Mouse (Mus musculus) ES-E14 (cell line): ENCODE data around the gene Lingo3. TPM values are rescaled to one million over a fixed set of nuclear protein-coding genes. Genes with fewer than 3 reads are reported as not detected.

Experiments used
- DNase-seq: peaks from one replicate; pipeline ENCODE4 v3.0.0-alpha.2; 2013; ENCODE audit warnings: low read depth, low spot score
- H3K27ac ChIP-seq: 2 replicates; pipeline ENCODE4 v1.5.1; 2012; ENCODE audit warnings: low read depth, mild to moderate bottlenecking, low read length, moderate library complexity, mixed read lengths; ENCODE audit not compliant: poor library complexity, insufficient read depth, severe bottlenecking
- H3K36me3 ChIP-seq: 2 replicates; pipeline ENCODE4 v1.6.1; 2012; ENCODE audit warnings: mild to moderate bottlenecking, low read length, moderate library complexity, mixed read lengths; ENCODE audit not compliant: control insufficient read depth, poor library complexity, insufficient read depth, severe bottlenecking
- H3K4me1 ChIP-seq, 2 experiments: fragments of 150-350 bp in 1 of 2; sonication (generic) in 1 of 2; 2 replicates each; pipeline ENCODE4 v1.6.1; 2012; ENCODE audit warnings: low read length in 2 of 2, mild to moderate bottlenecking in 1 of 2, mixed read lengths in 1 of 2; ENCODE audit not compliant: control insufficient read depth in 2 of 2, insufficient read depth in 2 of 2, poor library complexity in 1 of 2
- H3K4me3 ChIP-seq, 2 experiments: fragments of 150-350 bp in 1 of 2; sonication (generic) in 1 of 2; 2 replicates each; pipeline ENCODE4 v1.5.1; 2012; ENCODE audit warnings: low read length in 2 of 2, low read depth in 1 of 2, mild to moderate bottlenecking in 1 of 2, mixed read lengths in 1 of 2; ENCODE audit not compliant: insufficient read depth in 1 of 2, poor library complexity in 1 of 2, severe bottlenecking in 1 of 2
- H3K9ac ChIP-seq: 2 replicates; pipeline ENCODE4 v1.6.1; 2012; ENCODE audit warnings: low read depth, mild to moderate bottlenecking, low read length, mixed read lengths; ENCODE audit not compliant: poor library complexity, insufficient read depth, severe bottlenecking
- H3K9me3 ChIP-seq: fragments of 150-350 bp; sonication (generic); 2 replicates; pipeline ENCODE4 v1.6.1; 2012; ENCODE audit warnings: low read depth, mild to moderate bottlenecking, low read length; ENCODE audit not compliant: control insufficient read depth, insufficient read depth
- CHD2 ChIP-seq: IDR thresholded peaks from 2 replicates; pipeline ENCODE4 v1.6.1; 2014; ENCODE audit warnings: mild to moderate bottlenecking, low read depth, low read length, inconsistent platforms
- HCFC1 ChIP-seq: IDR thresholded peaks from 2 replicates; pipeline ENCODE4 v1.6.1; 2012; ENCODE audit warnings: low read length, inconsistent platforms, borderline replicate concordance; ENCODE audit not compliant: insufficient read depth
- MAFK ChIP-seq: IDR thresholded peaks from 2 replicates; pipeline ENCODE4 v1.6.1; 2014; ENCODE audit warnings: mild to moderate bottlenecking, low read depth, low read length, inconsistent platforms; ENCODE audit not compliant: insufficient read depth
- ZC3H11A ChIP-seq: IDR thresholded peaks from 2 replicates; pipeline ENCODE4 v1.6.1; 2012; ENCODE audit warnings: low read depth, mild to moderate bottlenecking, inconsistent platforms, low read length, borderline replicate concordance
- ZNF384 ChIP-seq: IDR thresholded peaks from 2 replicates; pipeline ENCODE4 v1.6.1; 2012; ENCODE audit warnings: low read depth, low read length, inconsistent platforms
- in situ Hi-C, 2 experiments: fragments of 600-800 bp; cut with MboI; formaldehyde crosslinking; loops; one replicate each; pipeline ENCODE4 v1.15.1; 2025; ENCODE audit warnings: low sequenced_read_pairs in 2 of 2, inconsistent platforms in 1 of 2; ENCODE audit not compliant: unreplicated experiment in 2 of 2
- total RNA-seq: library from RNA; depleted of rRNA; stranded (reverse); fragments of 300-350 nt; gene quantifications from 2 replicates; pipeline ENCODE4 v1.2.3, GENCODE M21; 2012

The Lingo3 gene
- total RNA-seq, 1 experiment, result 2.4 TPM

DNA sequence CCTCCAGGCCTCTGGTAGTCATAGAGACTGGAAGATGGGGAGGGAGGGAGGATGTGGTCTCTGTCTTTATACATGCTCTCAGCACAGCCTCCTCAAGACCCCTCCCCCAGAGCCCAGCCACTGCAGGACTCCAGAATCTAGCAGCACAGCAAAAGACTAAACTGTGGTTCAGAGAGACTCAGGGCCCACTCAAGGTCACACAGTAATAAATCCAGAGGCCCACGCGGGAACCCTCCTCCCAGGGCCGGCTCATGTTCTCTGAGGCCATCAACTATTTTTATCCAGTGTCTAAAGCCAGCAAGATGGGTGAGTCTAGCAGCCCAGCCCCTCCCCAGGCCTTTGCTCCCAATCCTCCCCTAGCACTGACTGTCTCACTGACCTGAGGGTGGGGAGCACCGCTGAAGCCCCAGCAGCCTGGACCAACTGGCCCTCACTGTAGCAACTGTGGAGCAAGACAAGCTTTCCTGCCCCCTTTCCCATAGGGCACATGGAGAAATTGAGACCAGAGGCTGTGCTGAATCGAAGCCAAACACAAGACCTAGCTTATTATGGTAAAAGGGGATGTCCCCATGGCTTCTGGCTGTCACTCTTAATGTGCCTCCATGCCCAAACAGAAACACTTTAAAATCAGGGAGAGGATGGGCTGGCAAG lies 31.3 kb downstream of the Lingo3 start:
- in situ Hi-C loops, result no loop called here
- Histone ChIP-seq H3K4me3 (no peak overlapping the region), H3K4me1 (peaks cover 10% of the 10 kb centered on the region in 2 experiments; a peak in 3 of 4 replicates), H3K27ac (no peak overlapping the region), H3K9me3 (no peaks in the 10 kb centered on the region), H3K36me3 (no peaks in the 10 kb centered on the region), H3K9ac (no peak overlapping the region)
- no peak for TF ChIP-seq HCFC1
- TF ChIP-seq MAFK, result no peak
- no peak for TF ChIP-seq CHD2
- TF ChIP-seq ZC3H11A, result no peak
- no peak for TF ChIP-seq ZNF384
- no peak for DNase-seq

DNA sequence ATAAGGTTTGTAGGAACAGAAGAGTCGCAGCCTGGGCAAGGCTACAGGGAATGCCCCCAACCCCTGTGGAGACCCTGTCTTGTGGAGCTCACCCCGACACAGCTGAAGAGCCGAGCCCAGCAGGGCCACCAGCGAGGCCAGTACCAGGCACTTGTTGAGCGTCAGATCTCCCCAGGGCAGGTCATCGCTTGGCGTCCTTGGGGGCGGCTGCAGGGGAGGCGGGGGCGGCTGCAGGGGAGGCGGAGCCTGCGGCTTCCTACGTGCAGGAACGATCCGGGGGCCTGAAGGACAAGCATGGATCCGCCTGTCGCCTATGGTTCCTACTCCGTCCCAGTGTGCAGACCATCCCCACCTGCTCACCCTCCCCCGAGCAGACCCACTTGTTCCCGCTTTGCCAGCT lies 33.8 kb downstream of the Lingo3 start:
- TF ChIP-seq CHD2 (no peak), ZNF384 (no peak), ZC3H11A (no peak), HCFC1 (no peak), MAFK (no peak)
- Histone ChIP-seq H3K4me3 (peak overlapping the region; percentile 45 to 51), H3K9me3 (no peaks in the 10 kb centered on the region), H3K9ac (0 out of 2 replicates have a peak overlapping the region, but pooled peaks have one; percentile 36), H3K36me3 (peaks cover 3% of the 10 kb centered on the region; the same call in 1 of the 2 replicates), H3K27ac (no peak overlapping the region), H3K4me1 (peaks cover 10 to 12% of the 10 kb centered on the region in 2 experiments; a peak in 3 of 4 replicates)
- no peak for DNase-seq
- in situ Hi-C loops, result no loop called here

DNA sequence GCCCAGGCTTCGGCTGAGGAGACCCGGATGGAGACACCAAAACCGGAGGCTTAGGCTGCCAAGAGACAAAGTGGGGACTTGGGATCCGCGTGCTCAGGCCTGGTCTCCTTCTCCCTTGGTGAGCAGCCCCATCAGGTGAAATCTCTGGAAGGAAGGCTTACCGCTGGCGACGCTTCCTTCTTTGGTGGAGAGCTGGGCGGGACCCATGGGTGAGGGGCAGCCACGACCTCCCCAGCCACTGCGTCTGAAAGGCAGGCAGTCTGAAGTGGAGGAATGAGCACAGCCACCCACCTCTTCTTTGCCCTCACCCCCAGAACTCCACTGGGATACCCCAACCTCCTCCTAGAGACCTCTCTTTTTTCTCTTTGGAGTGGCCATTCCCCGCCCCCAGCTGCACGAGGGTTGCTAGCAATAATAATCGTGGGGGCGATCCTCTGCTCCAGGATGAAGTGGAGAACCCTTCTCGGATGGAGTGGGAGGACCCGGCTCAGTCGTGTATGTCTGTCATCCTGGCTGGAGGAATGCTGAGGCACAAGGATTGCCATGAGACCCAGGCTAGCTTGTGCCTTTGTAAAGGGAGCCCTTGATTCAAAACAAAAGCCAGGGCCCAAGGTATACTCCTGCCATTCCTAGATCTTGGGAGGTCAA lies 34.7 kb downstream of the Lingo3 start:
- H3K4me3 ChIP-seq, result peak overlapping the region; percentile 34 to 48; a peak in 3 of 4 replicates
- no peak for TF ChIP-seq MAFK
- no peak for TF ChIP-seq CHD2
- no peak for TF ChIP-seq ZNF384
- TF ChIP-seq HCFC1, result no peak
- no peak for TF ChIP-seq ZC3H11A
- H3K4me1 ChIP-seq, result peaks cover 10 to 17% of the 10 kb centered on the region in 2 experiments; a peak in 3 of 4 replicates
- H3K36me3 ChIP-seq, result peaks cover 13% of the 10 kb centered on the region
- H3K9ac ChIP-seq, result peak overlapping the region; percentile 34; the same call in 1 of the 2 replicates
- no peak for DNase-seq
- H3K9me3 ChIP-seq, result no peaks in the 10 kb centered on the region
- H3K27ac ChIP-seq, result no peak overlapping the region
- in situ Hi-C loops, result no loop called here

DNA sequence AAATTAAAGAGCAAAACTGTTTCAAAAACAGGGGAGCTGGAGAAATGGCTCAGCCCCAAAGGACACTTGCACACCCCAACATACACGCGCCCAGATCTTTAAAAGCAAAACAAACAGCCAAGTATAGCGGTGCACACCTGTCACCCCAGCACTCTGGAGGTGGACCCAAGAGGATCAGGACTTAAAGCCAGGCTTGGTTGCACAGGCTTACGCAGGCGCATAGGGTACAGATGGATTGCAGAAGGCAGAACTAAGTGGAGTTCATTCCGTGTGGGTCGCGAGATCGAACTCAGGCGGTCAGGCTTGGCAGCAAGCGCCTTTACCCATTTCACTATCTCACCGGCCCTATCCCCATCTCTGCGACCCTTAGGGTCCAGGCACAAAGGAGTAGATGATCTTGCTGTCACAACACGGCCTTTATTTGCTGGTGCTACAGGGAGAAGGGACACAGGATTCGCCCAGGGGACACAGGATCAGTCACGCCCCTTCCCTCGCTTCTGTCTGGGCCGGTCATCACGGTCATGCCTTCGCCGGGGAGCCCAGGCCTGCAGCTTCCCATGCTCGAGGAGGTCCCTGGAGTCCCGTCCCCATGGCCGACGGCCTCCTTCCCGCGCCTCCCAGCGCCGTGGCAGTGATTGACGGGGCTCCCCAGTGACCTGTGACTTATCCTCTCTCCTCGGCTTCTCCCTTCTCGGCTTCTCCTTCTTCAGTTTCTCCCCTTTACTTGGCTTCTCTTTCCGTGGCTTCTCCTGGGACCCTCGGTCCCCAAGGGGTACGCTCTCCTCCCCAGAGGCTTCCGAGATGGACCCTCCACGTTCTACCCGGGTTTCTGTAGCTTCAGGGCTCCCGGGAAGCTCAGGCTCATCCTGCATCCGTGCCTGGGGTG lies 35.5 kb downstream of the Lingo3 start:
- in situ Hi-C loops, result no loop called here
- Histone ChIP-seq H3K4me3 (peak overlapping the region; percentile 34 to 48; a peak in 2 of 4 replicates), H3K9ac (peak overlapping the region; percentile 34), H3K27ac (no peak overlapping the region), H3K36me3 (peaks cover 21% of the 10 kb centered on the region), H3K9me3 (no peaks in the 10 kb centered on the region), H3K4me1 (peaks cover 10 to 17% of the 10 kb centered on the region in 2 experiments; a peak in 3 of 4 replicates)
- DNase-seq, result no peak
- no peak for TF ChIP-seq ZNF384
- TF ChIP-seq HCFC1, result no peak
- TF ChIP-seq ZC3H11A, result no peak
- TF ChIP-seq CHD2, result no peak
- TF ChIP-seq MAFK, result no peak
